Mouse (Mus musculus) thymus, adult 2 months (tissue): ENCODE measurements around the gene Ppard.

ENCODE experiments used
- CTCF ChIP-seq: fragments of 200-500 bp; IDR thresholded peaks from 2 replicates; pipeline ENCODE4 v1.5.1; 2012; ENCODE audit warnings: mild to moderate bottlenecking, control low read depth, low read length, moderate library complexity, borderline replicate concordance; ENCODE audit not compliant: control insufficient read depth, poor library complexity, insufficient read depth; ENCODE audit errors: extremely low read depth
- POLR2A ChIP-seq: fragments of 200-500 bp; IDR thresholded peaks from 2 replicates; pipeline ENCODE4 v1.6.1; 2012; ENCODE audit warnings: mild to moderate bottlenecking, low read length, control low read depth, moderate library complexity; ENCODE audit not compliant: control insufficient read depth, poor library complexity, insufficient read depth; ENCODE audit errors: extremely low read depth

DNA sequence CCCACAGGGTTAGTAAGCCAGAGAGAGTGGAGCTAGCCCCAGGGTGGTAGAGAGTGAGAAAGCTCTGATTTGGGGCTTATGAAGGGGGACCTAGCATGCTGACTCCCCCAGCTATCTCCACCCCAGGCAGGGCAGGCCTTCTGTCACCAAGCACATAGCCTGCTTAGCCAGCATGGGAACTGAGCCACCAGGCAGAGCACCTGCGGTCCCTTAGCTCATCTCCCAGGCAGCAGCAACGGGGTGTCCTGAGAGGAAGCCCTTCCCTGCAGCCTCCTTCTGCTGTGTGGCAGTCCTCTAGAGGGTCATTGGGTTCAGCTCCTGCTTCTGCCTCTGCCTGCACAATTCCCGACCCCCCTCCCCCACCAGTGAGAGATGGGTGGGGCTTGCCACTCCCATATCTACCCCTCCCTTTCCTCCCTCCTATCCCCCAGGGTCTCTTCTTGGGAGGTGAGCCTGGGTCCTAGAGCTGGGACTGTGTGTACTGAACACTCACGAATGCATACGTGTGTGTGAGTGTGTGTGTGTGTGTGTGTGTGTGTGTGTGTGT, 48.4 kb downstream of the Ppard start:
- no peak for TF ChIP-seq POLR2A
- TF ChIP-seq CTCF = no peak
